In genomic region chr12:113073420-113074328, GRCm38 (mm10) we compare ENCODE assay signal across 8 mouse cellular contexts. TPM values are rescaled to one million over a fixed set of nuclear protein-coding genes. Genes with fewer than 3 reads are reported as not detected.
A peak's percentile ranks its signal among the peaks of the same experiment; 100 is the strongest.
DNase-seq lines count a peak whose midpoint lies in the region; ATAC-seq and TF ChIP-seq lines count a peak whose summit lies in the region.

No protein-coding gene starts in this region.

- H3K27ac ChIP-seq in heart, embryonic 10.5 days, result peak overlapping the region; percentile 92
- H3K27ac ChIP-seq in cerebellum, adult 2 months (ENCODE audit: insufficient read depth, low read length), result peak overlapping the region; percentile 42; the same call in 1 of the 2 replicates
- peak overlapping the region; percentile 55 to 97 for H3K27ac ChIP-seq in heart, embryonic 14.5 days (replicated peaks in 1 of 2; ENCODE audit: control insufficient read depth in 1 of 2, insufficient read depth in 1 of 2, low read depth in 2 of 2, low read length in 2 of 2)
- peak overlapping the region; percentile 81 for H3K27ac ChIP-seq in limb, embryonic 12.5 days

- peak overlapping the region; percentile 67 for H3K4me3 ChIP-seq in heart, embryonic 10.5 days
- peak overlapping the region; percentile 80 for H3K4me3 ChIP-seq in E14TG2a.4 (replicated peaks; ENCODE audit: low read length)
- H3K4me3 ChIP-seq in cerebellum, adult 2 months (replicated peaks; ENCODE audit: insufficient read depth, low read depth, low read length), result peak overlapping the region; percentile 44
- H3K4me3 ChIP-seq in heart, embryonic 14.5 days (ENCODE audit: control insufficient read depth in 1 of 2, insufficient read depth in 1 of 2, low read depth in 1 of 2, low read length in 2 of 2), result peak overlapping the region; percentile 45 to 51
- peak overlapping the region; percentile 51 for H3K4me3 ChIP-seq in limb, embryonic 12.5 days (replicated peaks)

- H3K4me1 ChIP-seq in heart, embryonic 10.5 days, result peaks cover 21% of the 10 kb centered on the region
- peaks cover 33% of the 10 kb centered on the region for H3K4me1 ChIP-seq in E14TG2a.4 (replicated peaks; ENCODE audit: low read depth, low read length)
- H3K4me1 ChIP-seq in cerebellum, adult 2 months (ENCODE audit: control insufficient read depth, insufficient read depth, low read length), result peaks cover 8% of the 10 kb centered on the region
- H3K4me1 ChIP-seq in heart, embryonic 14.5 days (ENCODE audit: control insufficient read depth in 2 of 2, insufficient read depth in 2 of 2, low read length in 2 of 2), result peaks cover 14 to 20% of the 10 kb centered on the region in 2 experiments
- peaks cover 19% of the 10 kb centered on the region for H3K4me1 ChIP-seq in limb, embryonic 12.5 days (replicated peaks)

- H3K27me3 ChIP-seq in heart, embryonic 10.5 days (ENCODE audit: insufficient read depth, poor library complexity, severe bottlenecking), result no peaks in the 10 kb centered on the region
- H3K27me3 ChIP-seq in E14TG2a.4 (ENCODE audit: insufficient read depth, low read length), result no peaks in the 10 kb centered on the region
- H3K27me3 ChIP-seq in cerebellum, adult 2 months (ENCODE audit: control insufficient read depth, insufficient read depth, low read length), result no peaks in the 10 kb centered on the region
- no peaks in the 10 kb centered on the region for H3K27me3 ChIP-seq in heart, embryonic 14.5 days (ENCODE audit: control insufficient read depth, insufficient read depth, low read length)
- no peaks in the 10 kb centered on the region for H3K27me3 ChIP-seq in limb, embryonic 12.5 days

- peak overlapping the region; percentile 79 for H3K9ac ChIP-seq in heart, embryonic 14.5 days (ENCODE audit: low read length)
- peak overlapping the region; percentile 51 for H3K9ac ChIP-seq in limb, embryonic 12.5 days (replicated peaks)

- H3K4me2 ChIP-seq in heart, embryonic 14.5 days (ENCODE audit: low read length), result peak overlapping the region; percentile 96
- H3K4me2 ChIP-seq in limb, embryonic 12.5 days, result peak overlapping the region; percentile 82

- H3K9me3 ChIP-seq in heart, embryonic 10.5 days, result no peaks in the 10 kb centered on the region
- no peaks in the 10 kb centered on the region for H3K9me3 ChIP-seq in E14TG2a.4 (ENCODE audit: low read length)
- H3K9me3 ChIP-seq in heart, embryonic 14.5 days (ENCODE audit: control insufficient read depth, low read length), result no peaks in the 10 kb centered on the region
- H3K9me3 ChIP-seq in limb, embryonic 12.5 days, result no peaks in the 10 kb centered on the region

- WGBS in heart, embryonic 10.5 days, result 8% methylated on average over 15 of the region's 15 CpGs
- 16% methylated on average over 15 of the region's 15 CpGs for WGBS in cerebellum, adult 2 months
- WGBS in heart, embryonic 14.5 days, result 9% methylated on average over 15 of the region's 15 CpGs
- 10% methylated on average over 15 of the region's 15 CpGs for WGBS in limb, embryonic 12.5 days

- intact Hi-C loops in heart, postnatal 10 days (cut with DNase I), result loop anchor here (2.0 to 10.0 kb wide), 2 partner anchors 69 to 199 kb away; no protein-coding TSS in a partner anchor

- TF ChIP-seq CTCF in E14TG2a.4 (conservative IDR thresholded peaks at IDR 0.05; ENCODE audit: low read length), result no peak
- TF ChIP-seq CTCF in cerebellum, adult 2 months (IDR thresholded peaks at IDR 0.05; ENCODE audit: borderline replicate concordance, insufficient read depth, low read depth, low read length), result no peak

- no peak for TF ChIP-seq POLR2A in cerebellum, adult 2 months (IDR thresholded peaks at IDR 0.05; ENCODE audit: borderline replicate concordance, insufficient read depth, low read length)

- peaks cover 32% of the 10 kb centered on the region for H3K36me3 ChIP-seq in heart, embryonic 10.5 days
- peaks cover 36% of the 10 kb centered on the region for H3K36me3 ChIP-seq in E14TG2a.4 (ENCODE audit: insufficient read depth, low read length)
- peaks cover 35% of the 10 kb centered on the region for H3K36me3 ChIP-seq in heart, embryonic 14.5 days (ENCODE audit: control insufficient read depth, insufficient read depth, low read length)
- H3K36me3 ChIP-seq in limb, embryonic 12.5 days, result peaks cover 36% of the 10 kb centered on the region

- no peak for DNase-seq in heart, embryonic 10.5 days (ENCODE audit: low spot score)
- no peak for DNase-seq in heart, postnatal 10 days
- no peak for DNase-seq in cerebellum, adult 2 months
- DNase-seq in naive thymus-derived CD4-positive, alpha-beta T cell, adult 2 months (ENCODE audit: low read depth), result peak; percentile 74
- DNase-seq in yolk sac, embryonic 10.5 days (ENCODE audit: low spot score), result peak; percentile 9

- 0 out of 2 replicates have a peak, but pooled peaks have one; percentile 11 for ATAC-seq in heart, embryonic 14.5 days (ENCODE audit: insufficient number of reproducible peaks, insufficient read depth, low FRiP score, low read depth)
- ATAC-seq in limb, embryonic 12.5 days (ENCODE audit: insufficient number of reproducible peaks, insufficient read depth, low FRiP score, low TSS enrichment, low read depth), result peak; percentile 35

RNA-seq across cellular contexts. Expression of gene Tex22, which starts 0.6 kb away (rescaled TPM):
- polyA plus RNA-seq in heart, embryonic 10.5 days (2016; fragmentation: Nextera tagmentation; extraction: Ambion mirVana), result not detected in 2 replicates
- under 1 TPM in 1 of 2 experiments, not detected in 1; 0.41 TPM for total RNA-seq in heart, postnatal 10 days (2021)
- polyA plus RNA-seq in cerebellum, adult 2 months (2012; rRNA removed), result 0.25 and 0.30 TPM in 2 replicates
- polyA plus RNA-seq in heart, embryonic 14.5 days (2014; fragmentation: Nextera tagmentation; extraction: Ambion mirVana), result not detected in 2 replicates
- polyA plus RNA-seq in limb, embryonic 12.5 days (2016; fragmentation: Nextera tagmentation; extraction: Ambion mirVana), result not detected in 2 replicates

RNA-seq across cellular contexts. Expression of gene Mta1, which starts 24.4 kb away (rescaled TPM):
- 12.0 and 17.5 TPM in 2 replicates for polyA plus RNA-seq in heart, embryonic 10.5 days (2016; fragmentation: Nextera tagmentation; extraction: Ambion mirVana)
- 10 to 100 TPM; 50.1 TPM for total RNA-seq in heart, postnatal 10 days (2021)
- 60.4 and 61.4 TPM in 2 replicates for polyA plus RNA-seq in cerebellum, adult 2 months (2012; rRNA removed)
- polyA plus RNA-seq in heart, embryonic 14.5 days (2014; fragmentation: Nextera tagmentation; extraction: Ambion mirVana), result 14.6 and 15.5 TPM in 2 replicates
- 19.3 and 20.5 TPM in 2 replicates for polyA plus RNA-seq in limb, embryonic 12.5 days (2016; fragmentation: Nextera tagmentation; extraction: Ambion mirVana)

RNA-seq across cellular contexts. Expression of gene Pacs2, which starts 59.4 kb away (rescaled TPM):
- polyA plus RNA-seq in heart, embryonic 10.5 days (2016; fragmentation: Nextera tagmentation; extraction: Ambion mirVana), result 11.7 TPM in 2 replicates
- 10 to 100 TPM; 29.3 to 30.4 TPM for total RNA-seq in heart, postnatal 10 days (2021)
- polyA plus RNA-seq in cerebellum, adult 2 months (2012; rRNA removed), result 136 and 151 TPM in 2 replicates
- polyA plus RNA-seq in heart, embryonic 14.5 days (2014; fragmentation: Nextera tagmentation; extraction: Ambion mirVana), result 7.1 and 7.6 TPM in 2 replicates
- polyA plus RNA-seq in limb, embryonic 12.5 days (2016; fragmentation: Nextera tagmentation; extraction: Ambion mirVana), result 15.8 and 17.9 TPM in 2 replicates

Comparison
In these comparisons a context has a peak if more than half of its experiments do, and no peak if none do; other contexts are left out.
1. DNase-seq: peak in naive thymus-derived CD4-positive, alpha-beta T cell, adult 2 months (single experiment) and yolk sac, embryonic 10.5 days (single experiment); none in heart, embryonic 10.5 days (single experiment), heart, postnatal 10 days (0 of 2) and cerebellum, adult 2 months (0 of 2).
2. H3K27ac ChIP-seq: peak in every context shown above with its lines; median percentile 92 in heart, embryonic 10.5 days; 81 in limb, embryonic 12.5 days; 76 in heart, embryonic 14.5 days; 42 in cerebellum, adult 2 months.
3. Peak in every context shown above with its lines, with median percentiles within 50 percentile points of each other: H3K4me3 ChIP-seq.